Mouse (Mus musculus): ENCODE data around the gene Ten1. TPM values are rescaled to one million over a fixed set of nuclear protein-coding genes. Genes with fewer than 3 reads are reported as not detected.

Gene Ten1
- polyA plus RNA-seq, 1 experiment from 2014 or later: 64.1 TPM

GRCm38 (mm10) chr11:116245616-116246015 lies 47.0 kb downstream of the Ten1 start:
- H3K27me3 ChIP-seq (ENCODE audit: insufficient read depth, low read length): no peaks in the 10 kb centered on the region
- no peak for TF ChIP-seq CTCF (IDR thresholded peaks at IDR 0.05; ENCODE audit: low read depth)
- no peaks in the 10 kb centered on the region for H3K9me3 ChIP-seq (ENCODE audit: low read depth, low read length)
- no peak overlapping the region for H3K4me2 ChIP-seq
- H3K4me1 ChIP-seq (ENCODE audit: insufficient read depth): no peaks in the 10 kb centered on the region
- H3K9ac ChIP-seq: no peak overlapping the region
- 78% methylated on average over 6 of the region's 6 CpGs for WGBS
- H3K27ac ChIP-seq (ENCODE audit: low read depth): no peak overlapping the region
- ATAC-seq (ENCODE audit: insufficient read depth) (no peak), DNase-seq (no peak)
- peaks cover 78% of the 10 kb centered on the region for H3K36me3 ChIP-seq (ENCODE audit: insufficient read depth)
- no peak overlapping the region for H3K4me3 ChIP-seq (ENCODE audit: low read depth, low read length)

- H3K9ac ChIP-seq: no peak overlapping the region
- no peaks in the 10 kb centered on the region for H3K27me3 ChIP-seq (ENCODE audit: insufficient read depth, low read length)
- peaks cover 97% of the 10 kb centered on the region for H3K36me3 ChIP-seq (ENCODE audit: insufficient read depth)
- DNase-seq: no peak
- TF ChIP-seq CTCF (IDR thresholded peaks at IDR 0.05; ENCODE audit: low read depth): no peak
- H3K4me3 ChIP-seq (ENCODE audit: low read depth, low read length): no peak overlapping the region
- no peaks in the 10 kb centered on the region for H3K9me3 ChIP-seq (ENCODE audit: low read depth, low read length)
- H3K27ac ChIP-seq (ENCODE audit: low read depth): no peak overlapping the region
- H3K4me1 ChIP-seq (ENCODE audit: insufficient read depth): no peaks in the 10 kb centered on the region
- 80% methylated on average over 14 of the region's 14 CpGs for WGBS
- no peak for ATAC-seq (ENCODE audit: insufficient read depth)
- H3K4me2 ChIP-seq: no peak overlapping the region
Measured at GRCm38 (mm10) chr11:116247502-116248222, 49.0 kb downstream of the Ten1 start.

GRCm38 (mm10) chr11:116250898-116251297 lies 52.2 kb downstream of the Ten1 start:
- no peaks in the 10 kb centered on the region for H3K9me3 ChIP-seq (ENCODE audit: low read depth, low read length)
- H3K27ac ChIP-seq (ENCODE audit: low read depth): no peak overlapping the region
- no peaks in the 10 kb centered on the region for H3K27me3 ChIP-seq (ENCODE audit: insufficient read depth, low read length)
- H3K4me2 ChIP-seq: no peak overlapping the region
- no peak for TF ChIP-seq CTCF (IDR thresholded peaks at IDR 0.05; ENCODE audit: low read depth)
- H3K9ac ChIP-seq: no peak overlapping the region
- DNase-seq: no peak
- no peaks in the 10 kb centered on the region for H3K4me1 ChIP-seq (ENCODE audit: insufficient read depth)
- peaks cover 99% of the 10 kb centered on the region for H3K36me3 ChIP-seq (ENCODE audit: insufficient read depth)
- ATAC-seq (ENCODE audit: insufficient read depth): no peak
- no peak overlapping the region for H3K4me3 ChIP-seq (ENCODE audit: low read depth, low read length)
- WGBS: 80% methylated on average over 8 of the region's 8 CpGs

GRCm38 (mm10) chr11:116253076-116253600 lies 54.5 kb downstream of the Ten1 start:
- Histone ChIP-seq H3K9ac (no peak overlapping the region), H3K36me3 (ENCODE audit: insufficient read depth) (peaks cover 96% of the 10 kb centered on the region), H3K27me3 (ENCODE audit: insufficient read depth, low read length) (no peaks in the 10 kb centered on the region), H3K9me3 (ENCODE audit: low read depth, low read length) (no peaks in the 10 kb centered on the region), H3K27ac (ENCODE audit: low read depth) (no peak overlapping the region), H3K4me2 (no peak overlapping the region), H3K4me3 (ENCODE audit: low read depth, low read length) (no peak overlapping the region), H3K4me1 (ENCODE audit: insufficient read depth) (no peaks in the 10 kb centered on the region)
- DNase-seq (no peak), ATAC-seq (ENCODE audit: insufficient read depth) (no peak)
- no peak for TF ChIP-seq CTCF (IDR thresholded peaks at IDR 0.05; ENCODE audit: low read depth)
- WGBS: 90% methylated on average over 3 of the region's 3 CpGs

GRCm38 (mm10) chr11:116254627-116255026 lies 56.0 kb downstream of the Ten1 start:
- DNase-seq (peak; percentile 32), ATAC-seq (ENCODE audit: insufficient read depth) (no peak)
- no peaks in the 10 kb centered on the region for H3K9me3 ChIP-seq (ENCODE audit: low read depth, low read length)
- no peak overlapping the region for H3K9ac ChIP-seq
- no peaks in the 10 kb centered on the region for H3K4me1 ChIP-seq (ENCODE audit: insufficient read depth)
- TF ChIP-seq CTCF (IDR thresholded peaks at IDR 0.05; ENCODE audit: low read depth): no peak
- H3K4me2 ChIP-seq: no peak overlapping the region
- WGBS: 67% methylated on average over 9 of the region's 9 CpGs
- H3K4me3 ChIP-seq (ENCODE audit: low read depth, low read length): no peak overlapping the region
- peaks cover 96% of the 10 kb centered on the region for H3K36me3 ChIP-seq (ENCODE audit: insufficient read depth)
- H3K27me3 ChIP-seq (ENCODE audit: insufficient read depth, low read length): no peaks in the 10 kb centered on the region
- no peak overlapping the region; the same call in 1 of the 2 replicates for H3K27ac ChIP-seq (ENCODE audit: low read depth)

GRCm38 (mm10) chr11:116255090-116255981 lies 56.7 kb downstream of the Ten1 start:
- 79% methylated on average over 22 of the region's 22 CpGs for WGBS
- peak overlapping the region; percentile 42; the same call in 1 of the 2 replicates for H3K27ac ChIP-seq (ENCODE audit: low read depth)
- TF ChIP-seq CTCF (IDR thresholded peaks at IDR 0.05; ENCODE audit: low read depth): no peak
- DNase-seq: no peak
- H3K9ac ChIP-seq: no peak overlapping the region
- peaks cover 96% of the 10 kb centered on the region for H3K36me3 ChIP-seq (ENCODE audit: insufficient read depth)
- H3K4me1 ChIP-seq (ENCODE audit: insufficient read depth): no peaks in the 10 kb centered on the region
- no peak overlapping the region for H3K4me3 ChIP-seq (ENCODE audit: low read depth, low read length)
- H3K9me3 ChIP-seq (ENCODE audit: low read depth, low read length): no peaks in the 10 kb centered on the region
- no peak for ATAC-seq (ENCODE audit: insufficient read depth)
- H3K27me3 ChIP-seq (ENCODE audit: insufficient read depth, low read length): no peaks in the 10 kb centered on the region
- no peak overlapping the region for H3K4me2 ChIP-seq

Data from lung, embryonic 14.5 days (tissue).